Mouse (Mus musculus): ENCODE results near the gene Tmem63c. TPM values are rescaled to one million over a fixed set of nuclear protein-coding genes. Genes with fewer than 3 reads are reported as not detected.

Gene Tmem63c
- polyA plus RNA-seq, 1 experiment from 2014 or later: 0.62 TPM

GRCm38 (mm10) chr12:87103471-87103870, 82.3 kb downstream of the Tmem63c start:
- Histone ChIP-seq H3K9me3 (ENCODE audit: control insufficient read depth, low read length) (no peaks in the 10 kb centered on the region), H3K4me1 (replicated peaks; ENCODE audit: control insufficient read depth, insufficient read depth, low read length) (0 out of 2 replicates have a peak, but pooled peaks cover 3% of the 10 kb centered on the region), H3K4me3 (ENCODE audit: low read depth, low read length) (no peak overlapping the region), H3K9ac (ENCODE audit: low read length) (no peak overlapping the region), H3K27me3 (replicated peaks; ENCODE audit: control insufficient read depth, insufficient read depth, low read length) (peaks cover 38% of the 10 kb centered on the region), H3K36me3 (ENCODE audit: control insufficient read depth, insufficient read depth, low read length) (peaks cover 7% of the 10 kb centered on the region), H3K4me2 (ENCODE audit: low read length) (no peak overlapping the region), H3K27ac (ENCODE audit: low read depth) (no peak overlapping the region)
- DNase-seq (ENCODE audit: low spot score): no peak
- ATAC-seq (replicated peaks; ENCODE audit: low FRiP score, low TSS enrichment, low read depth): no peak
- WGBS: 91% methylated on average over 4 of the region's 4 CpGs

- Histone ChIP-seq H3K27ac (ENCODE audit: low read depth) (no peak overlapping the region), H3K4me3 (ENCODE audit: low read depth, low read length) (no peak overlapping the region), H3K9me3 (ENCODE audit: control insufficient read depth, low read length) (no peaks in the 10 kb centered on the region), H3K36me3 (ENCODE audit: control insufficient read depth, insufficient read depth, low read length) (peaks cover 15% of the 10 kb centered on the region), H3K4me1 (replicated peaks; ENCODE audit: control insufficient read depth, insufficient read depth, low read length) (0 out of 2 replicates have a peak, but pooled peaks cover 3% of the 10 kb centered on the region), H3K27me3 (replicated peaks; ENCODE audit: control insufficient read depth, insufficient read depth, low read length) (peaks cover 36% of the 10 kb centered on the region), H3K9ac (ENCODE audit: low read length) (no peak overlapping the region), H3K4me2 (ENCODE audit: low read length) (no peak overlapping the region)
- no peak for DNase-seq (ENCODE audit: low spot score)
- 80% methylated on average over 4 of the region's 4 CpGs for WGBS
- ATAC-seq (replicated peaks; ENCODE audit: low FRiP score, low TSS enrichment, low read depth): no peak
Observed at GRCm38 (mm10) chr12:87104796-87105195, 83.7 kb downstream of the Tmem63c start.

- no peak for ATAC-seq (replicated peaks; ENCODE audit: low FRiP score, low TSS enrichment, low read depth)
- Histone ChIP-seq H3K27ac (ENCODE audit: low read depth) (no peak overlapping the region), H3K4me3 (ENCODE audit: low read depth, low read length) (no peak overlapping the region), H3K4me2 (ENCODE audit: low read length) (no peak overlapping the region), H3K4me1 (replicated peaks; ENCODE audit: control insufficient read depth, insufficient read depth, low read length) (no peaks in the 10 kb centered on the region), H3K27me3 (replicated peaks; ENCODE audit: control insufficient read depth, insufficient read depth, low read length) (peaks cover 12% of the 10 kb centered on the region), H3K36me3 (ENCODE audit: control insufficient read depth, insufficient read depth, low read length) (peaks cover 25% of the 10 kb centered on the region), H3K9me3 (ENCODE audit: control insufficient read depth, low read length) (no peaks in the 10 kb centered on the region), H3K9ac (ENCODE audit: low read length) (no peak overlapping the region)
- no peak for DNase-seq (ENCODE audit: low spot score)
- 45% methylated on average over 3 of the region's 3 CpGs for WGBS
Observed at GRCm38 (mm10) chr12:87107357-87107977, 86.3 kb downstream of the Tmem63c start.

GRCm38 (mm10) chr12:87121918-87122589, 100.9 kb downstream of the Tmem63c start:
- no peak for DNase-seq (ENCODE audit: low spot score)
- H3K4me1 ChIP-seq (replicated peaks; ENCODE audit: control insufficient read depth, insufficient read depth, low read length): no peaks in the 10 kb centered on the region
- H3K4me2 ChIP-seq (ENCODE audit: low read length): no peak overlapping the region
- H3K36me3 ChIP-seq (ENCODE audit: control insufficient read depth, insufficient read depth, low read length): peaks cover 53% of the 10 kb centered on the region
- no peaks in the 10 kb centered on the region for H3K27me3 ChIP-seq (replicated peaks; ENCODE audit: control insufficient read depth, insufficient read depth, low read length)
- ATAC-seq (replicated peaks; ENCODE audit: low FRiP score, low TSS enrichment, low read depth): no peak
- H3K9me3 ChIP-seq (ENCODE audit: control insufficient read depth, low read length): no peaks in the 10 kb centered on the region
- H3K4me3 ChIP-seq (ENCODE audit: low read depth, low read length): no peak overlapping the region
- no peak overlapping the region for H3K27ac ChIP-seq (ENCODE audit: low read depth)
- WGBS: 82% methylated on average over 4 of the region's 4 CpGs
- H3K9ac ChIP-seq (ENCODE audit: low read length): no peak overlapping the region

- no peak overlapping the region for H3K4me3 ChIP-seq (ENCODE audit: low read depth, low read length)
- H3K4me2 ChIP-seq (ENCODE audit: low read length): no peak overlapping the region
- no peaks in the 10 kb centered on the region for H3K9me3 ChIP-seq (ENCODE audit: control insufficient read depth, low read length)
- peaks cover 38% of the 10 kb centered on the region for H3K36me3 ChIP-seq (ENCODE audit: control insufficient read depth, insufficient read depth, low read length)
- DNase-seq (ENCODE audit: low spot score) (no peak), ATAC-seq (replicated peaks; ENCODE audit: low FRiP score, low TSS enrichment, low read depth) (no peak)
- H3K4me1 ChIP-seq (replicated peaks; ENCODE audit: control insufficient read depth, insufficient read depth, low read length): no peaks in the 10 kb centered on the region
- H3K27ac ChIP-seq (ENCODE audit: low read depth): no peak overlapping the region
- H3K27me3 ChIP-seq (replicated peaks; ENCODE audit: control insufficient read depth, insufficient read depth, low read length): no peaks in the 10 kb centered on the region
- WGBS: 74% methylated on average over 4 of the region's 4 CpGs
- no peak overlapping the region for H3K9ac ChIP-seq (ENCODE audit: low read length)
Observed at GRCm38 (mm10) chr12:87127256-87127655, 106.1 kb downstream of the Tmem63c start.

GRCm38 (mm10) chr12:87130224-87130623, 109.1 kb downstream of the Tmem63c start:
- no peaks in the 10 kb centered on the region for H3K9me3 ChIP-seq (ENCODE audit: control insufficient read depth, low read length)
- no peak overlapping the region for H3K9ac ChIP-seq (ENCODE audit: low read length)
- H3K27ac ChIP-seq (ENCODE audit: low read depth): no peak overlapping the region
- no peak overlapping the region for H3K4me3 ChIP-seq (ENCODE audit: low read depth, low read length)
- H3K4me1 ChIP-seq (replicated peaks; ENCODE audit: control insufficient read depth, insufficient read depth, low read length): no peaks in the 10 kb centered on the region
- DNase-seq (ENCODE audit: low spot score) (no peak), ATAC-seq (replicated peaks; ENCODE audit: low FRiP score, low TSS enrichment, low read depth) (no peak)
- H3K36me3 ChIP-seq (ENCODE audit: control insufficient read depth, insufficient read depth, low read length): peaks cover 30% of the 10 kb centered on the region
- no peak overlapping the region for H3K4me2 ChIP-seq (ENCODE audit: low read length)
- WGBS: 91% methylated on average over 4 of the region's 4 CpGs
- H3K27me3 ChIP-seq (replicated peaks; ENCODE audit: control insufficient read depth, insufficient read depth, low read length): no peaks in the 10 kb centered on the region

- Histone ChIP-seq H3K27me3 (replicated peaks; ENCODE audit: control insufficient read depth, insufficient read depth, low read length) (no peaks in the 10 kb centered on the region), H3K4me2 (ENCODE audit: low read length) (no peak overlapping the region), H3K4me3 (ENCODE audit: low read depth, low read length) (no peak overlapping the region), H3K9me3 (ENCODE audit: control insufficient read depth, low read length) (no peaks in the 10 kb centered on the region), H3K36me3 (ENCODE audit: control insufficient read depth, insufficient read depth, low read length) (peaks cover 35% of the 10 kb centered on the region), H3K27ac (ENCODE audit: low read depth) (no peak overlapping the region), H3K4me1 (replicated peaks; ENCODE audit: control insufficient read depth, insufficient read depth, low read length) (no peaks in the 10 kb centered on the region), H3K9ac (ENCODE audit: low read length) (no peak overlapping the region)
- WGBS: 80% methylated on average over 2 of the region's 2 CpGs
- no peak for ATAC-seq (replicated peaks; ENCODE audit: low FRiP score, low TSS enrichment, low read depth)
- no peak for DNase-seq (ENCODE audit: low spot score)
Observed at GRCm38 (mm10) chr12:87131181-87131580, 110.0 kb downstream of the Tmem63c start.

GRCm38 (mm10) chr12:87131619-87132018, 110.5 kb downstream of the Tmem63c start:
- Histone ChIP-seq H3K9ac (ENCODE audit: low read length) (no peak overlapping the region), H3K4me1 (replicated peaks; ENCODE audit: control insufficient read depth, insufficient read depth, low read length) (no peaks in the 10 kb centered on the region), H3K9me3 (ENCODE audit: control insufficient read depth, low read length) (no peaks in the 10 kb centered on the region), H3K4me2 (ENCODE audit: low read length) (no peak overlapping the region), H3K27me3 (replicated peaks; ENCODE audit: control insufficient read depth, insufficient read depth, low read length) (no peaks in the 10 kb centered on the region), H3K4me3 (ENCODE audit: low read depth, low read length) (no peak overlapping the region), H3K36me3 (ENCODE audit: control insufficient read depth, insufficient read depth, low read length) (peaks cover 35% of the 10 kb centered on the region), H3K27ac (ENCODE audit: low read depth) (no peak overlapping the region)
- 59% methylated on average over 3 of the region's 3 CpGs for WGBS
- DNase-seq (ENCODE audit: low spot score) (peak; percentile 58), ATAC-seq (replicated peaks; ENCODE audit: low FRiP score, low TSS enrichment, low read depth) (no peak)

GRCm38 (mm10) chr12:87132210-87132609, 111.1 kb downstream of the Tmem63c start:
- peaks cover 36% of the 10 kb centered on the region for H3K36me3 ChIP-seq (ENCODE audit: control insufficient read depth, insufficient read depth, low read length)
- no peak for DNase-seq (ENCODE audit: low spot score)
- H3K27me3 ChIP-seq (replicated peaks; ENCODE audit: control insufficient read depth, insufficient read depth, low read length): no peaks in the 10 kb centered on the region
- H3K4me3 ChIP-seq (ENCODE audit: low read depth, low read length): no peak overlapping the region
- H3K9ac ChIP-seq (ENCODE audit: low read length): no peak overlapping the region
- no peak overlapping the region for H3K4me2 ChIP-seq (ENCODE audit: low read length)
- WGBS: 86% methylated on average over 6 of the region's 6 CpGs
- no peaks in the 10 kb centered on the region for H3K9me3 ChIP-seq (ENCODE audit: control insufficient read depth, low read length)
- no peaks in the 10 kb centered on the region for H3K4me1 ChIP-seq (replicated peaks; ENCODE audit: control insufficient read depth, insufficient read depth, low read length)
- H3K27ac ChIP-seq (ENCODE audit: low read depth): no peak overlapping the region
- no peak for ATAC-seq (replicated peaks; ENCODE audit: low FRiP score, low TSS enrichment, low read depth)

Measured in intestine, embryonic 14.5 days (tissue).